23 mouse cellular contexts compared by ENCODE assay signal in the genomic region with DNA sequence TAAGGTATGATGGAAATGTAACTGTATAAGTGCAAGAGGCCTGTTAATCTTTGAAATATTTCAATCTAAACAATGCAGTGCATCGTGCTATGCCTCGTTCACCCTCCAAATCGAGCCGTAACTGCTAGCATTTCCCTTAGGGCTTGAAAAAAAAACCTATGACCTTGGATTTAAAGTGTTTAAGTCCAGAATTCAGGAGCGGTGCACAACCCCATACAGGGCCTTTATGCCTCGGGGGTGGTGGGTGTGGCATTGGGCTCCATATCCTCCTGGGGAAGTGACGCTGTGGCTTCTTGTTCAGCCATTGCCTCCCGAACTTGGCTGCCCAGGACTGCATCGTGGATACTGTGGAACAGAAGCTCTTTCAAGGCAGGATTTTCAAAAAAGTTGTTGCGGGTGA. TPM values are rescaled to one million over a fixed set of nuclear protein-coding genes. Genes with fewer than 3 reads are reported as not detected.
DNase-seq lines count a peak whose midpoint lies in the region; TF ChIP-seq lines count a peak whose summit lies in the region.
"Had no signal": no experiment of that assay in that cellular context is flagged by ENCODE, and none has a peak within 500 bp of the region (broad histone marks: within the 10 kb centered on the region; RNA-seq: fewer than 3 reads in every experiment).

No protein-coding gene starts in this region.

- H3K9ac ChIP-seq in ES-E14 (ENCODE audit: insufficient read depth, low read depth, low read length, poor library complexity, severe bottlenecking) = no peak overlapping the region
- H3K9ac ChIP-seq: embryonic facial prominence, embryonic 12.5 days; forebrain, embryonic 13.5 days; forebrain, embryonic 15.5 days; forebrain, postnatal 0 days had no signal

- H3K4me1 ChIP-seq in E14TG2a.4 (replicated peaks; ENCODE audit: low read depth, low read length) = peaks cover 31% of the 10 kb centered on the region
- H3K4me1 ChIP-seq in ES-E14 (ENCODE audit: control insufficient read depth in 2 of 2, insufficient read depth in 2 of 2, low read length in 2 of 2, poor library complexity in 1 of 2) = peaks cover 2% of the 10 kb centered on the region in 2 experiments; a peak in 1 of 4 replicates
- H3K4me1 ChIP-seq: embryonic facial prominence, embryonic 10.5 days; embryonic facial prominence, embryonic 12.5 days; forebrain, embryonic 13.5 days; forebrain, embryonic 15.5 days had no signal

- 0 out of 2 replicates have a peak overlapping the region, but pooled peaks have one; percentile 68 for H3K4me3 ChIP-seq in E14TG2a.4 (replicated peaks; ENCODE audit: low read length)
- H3K4me3 ChIP-seq in ES-E14 (ENCODE audit: insufficient read depth in 1 of 2, low read depth in 1 of 2, low read length in 2 of 2, poor library complexity in 1 of 2, severe bottlenecking in 1 of 2) = no peak overlapping the region
- H3K4me3 ChIP-seq: embryonic facial prominence, embryonic 10.5 days; embryonic facial prominence, embryonic 12.5 days; forebrain, embryonic 13.5 days; forebrain, embryonic 15.5 days had no signal

- H3K27me3 ChIP-seq in E14TG2a.4 (ENCODE audit: insufficient read depth, low read length) = no peaks in the 10 kb centered on the region; the same call in 1 of the 2 replicates
- H3K27me3 ChIP-seq: CH12.LX; embryonic facial prominence, embryonic 12.5 days; forebrain, embryonic 13.5 days; forebrain, embryonic 15.5 days had no signal

- H3K9me3 ChIP-seq in E14TG2a.4 (ENCODE audit: low read length) (no peaks in the 10 kb centered on the region), ES-E14 (ENCODE audit: control insufficient read depth, insufficient read depth, low read depth, low read length) (no peaks in the 10 kb centered on the region)
- H3K9me3 ChIP-seq: embryonic facial prominence, embryonic 10.5 days; embryonic facial prominence, embryonic 12.5 days; forebrain, embryonic 13.5 days; forebrain, embryonic 15.5 days had no signal

- no peaks in the 10 kb centered on the region for H3K36me3 ChIP-seq in E14TG2a.4 (ENCODE audit: insufficient read depth, low read length)
- no peaks in the 10 kb centered on the region for H3K36me3 ChIP-seq in ES-E14 (ENCODE audit: control insufficient read depth, insufficient read depth, low read length, poor library complexity, severe bottlenecking)
- H3K36me3 ChIP-seq: embryonic facial prominence, embryonic 10.5 days; embryonic facial prominence, embryonic 12.5 days; forebrain, embryonic 15.5 days had no signal

- no peak for TF ChIP-seq CTCF in E14TG2a.4 (conservative IDR thresholded peaks at IDR 0.05; ENCODE audit: low read length)

- peak; percentile 49 for DNase-seq in heart, adult 11 months
- DNase-seq in heart, adult 9 months (ENCODE audit: low spot score in 2 of 2) = no peak
- DNase-seq in ES-E14 (ENCODE audit: low read depth, low spot score) (peak; percentile 54), ZHBTc4 (ENCODE audit: low read depth, low spot score) (peak; percentile 84)
- DNase-seq in frontal cortex, postnatal 14 days (ENCODE audit: low spot score in 2 of 2) = no peak
- no peak for DNase-seq in cerebellum, adult 18-20 months
- DNase-seq: adrenal gland, adult 2 months; adrenal gland, postnatal 10 days; adrenal gland, postnatal 25 days; B cell, adult 2 months; cerebellum, adult 11 months; cerebellum, adult 2 months; cerebellum, adult 9-10 months; cerebellum, postnatal 10 days; cerebellum, postnatal 25 days; forebrain, postnatal 0 days had no signal

- in situ Hi-C loops in ES-E14 (cut with MboI; ENCODE audit: low sequenced_read_pairs in 2 of 2, unreplicated experiment in 2 of 2) = no loop called here

- H3K27ac ChIP-seq in ES-E14 (ENCODE audit: insufficient read depth, low read depth, low read length, poor library complexity, severe bottlenecking) = no peak overlapping the region
- H3K27ac ChIP-seq: embryonic facial prominence, embryonic 10.5 days; embryonic facial prominence, embryonic 12.5 days; forebrain, embryonic 13.5 days; forebrain, embryonic 15.5 days had no signal

TF ChIP-seq in ES-E14, 5 proteins besides CTCF, POLR2A, EP300 and RAD21:
- TF ChIP-seq ZNF384 (IDR thresholded peaks at IDR 0.05; ENCODE audit: low read depth, low read length) (peak; percentile 58), ZC3H11A (IDR thresholded peaks at IDR 0.05; ENCODE audit: borderline replicate concordance, low read depth, low read length) (no peak)

RNA-seq across cellular contexts. Expression of gene Psmc2, which starts 25.8 kb away (rescaled TPM):
- total RNA-seq in ES-E14 (2012; rRNA removed) = 79.2 and 134 TPM in 2 replicates

RNA-seq across cellular contexts. Expression of gene Dnajc2, which starts 25.9 kb away (rescaled TPM):
- 83.7 and 96.0 TPM in 2 replicates for total RNA-seq in ES-E14 (2012; rRNA removed)

RNA-seq across cellular contexts. Expression of gene Slc26a5, which starts 54.5 kb away (rescaled TPM):
- total RNA-seq in ES-E14 (2012; rRNA removed) = 0.16 and 0.27 TPM in 2 replicates
- total RNA-seq: adrenal gland, postnatal 10 days; adrenal gland, postnatal 25 days; CH12.LX; MEL had no signal

Comparison
In these comparisons a context has a peak if more than half of its experiments do, and no peak if none do; other contexts are left out.
1. DNase-seq: peak in heart, adult 11 months (single experiment), ES-E14 (single experiment) and ZHBTc4 (single experiment); none in heart, adult 9 months (0 of 2), frontal cortex, postnatal 14 days (0 of 2) and cerebellum, adult 18-20 months (0 of 2).